Mouse (Mus musculus) intestine, postnatal 0 days (tissue): Measurements from ENCODE around the gene Abhd4. TPM values are rescaled to one million over a fixed set of nuclear protein-coding genes. Genes with fewer than 3 reads are reported as not detected.

Experiments used
- ATAC-seq: fragments of 200-750 bp; cut with Nextera tagmentation; 2 replicates; pipeline ENCODE4 v1.8.0; 2017; ENCODE audit warnings: mild to moderate bottlenecking, moderate TSS enrichment, moderate library complexity
- H3K27ac ChIP-seq: fragments of 300-500 bp; sonication (generic); 2 replicates; pipeline ENCODE4 v1.5.1; 2014; ENCODE audit warnings: mild to moderate bottlenecking, low read depth, low read length, moderate library complexity
- H3K27me3 ChIP-seq: fragments of 300-500 bp; sonication (generic); replicated peaks from 2 replicates; pipeline ENCODE4 v1.6.1; 2014; ENCODE audit warnings: low read length, mixed read lengths; ENCODE audit not compliant: control insufficient read depth, insufficient read depth
- H3K36me3 ChIP-seq: fragments of 300-500 bp; sonication (generic); 2 replicates; pipeline ENCODE4 v1.6.1; 2014; ENCODE audit warnings: mild to moderate bottlenecking, moderate library complexity; ENCODE audit not compliant: control insufficient read depth, insufficient read depth
- H3K4me1 ChIP-seq: fragments of 300-500 bp; sonication (generic); replicated peaks from 2 replicates; pipeline ENCODE4 v1.6.1; 2014; ENCODE audit warnings: antibody characterized with exemption, low read length, mixed read lengths; ENCODE audit not compliant: control insufficient read depth, insufficient read depth
- H3K4me2 ChIP-seq: fragments of 300-500 bp; sonication (generic); replicated peaks from 2 replicates; pipeline ENCODE4 v1.6.1; 2014; ENCODE audit warnings: low read depth, mild to moderate bottlenecking, moderate library complexity
- H3K4me3 ChIP-seq: fragments of 300-500 bp; sonication (generic); 2 replicates; pipeline ENCODE4 v1.5.1; 2014; ENCODE audit warnings: low read depth, low read length
- H3K9ac ChIP-seq: fragments of 300-500 bp; sonication (generic); 2 replicates; pipeline ENCODE4 v1.6.1; 2014; ENCODE audit warnings: mild to moderate bottlenecking, low read depth, low read length
- H3K9me3 ChIP-seq: fragments of 300-500 bp; sonication (generic); 2 replicates; pipeline ENCODE4 v1.6.1; 2016; ENCODE audit warnings: mixed run types; ENCODE audit not compliant: control insufficient read depth
- CTCF ChIP-seq: sonication (generic); IDR thresholded peaks from 2 replicates; pipeline ENCODE4 v1.5.1; 2016; ENCODE audit warnings: low read depth, mild to moderate bottlenecking, control low read depth, antibody characterized with exemption, moderate library complexity
- WGBS: fragments of 180-500 bp; shearing (Covaris S2); extraction: QIAGEN DNeasy Blood & Tissue Kit; methylation state at CpG from one replicate; pipeline ENCODE4 v1.1.7; 2014; 5-methylcytosine and 5-hydroxymethylcytosine counted together
- polyA plus RNA-seq: library from polyadenylated mRNA; unstranded; fragments of >200 nt; fragmentation: Nextera tagmentation; extraction: Ambion mirVana; gene quantifications from 2 replicates; pipeline ENCODE4 v1.2.1, GENCODE M21; 2015

Abhd4 gene
- polyA plus RNA-seq, 1 experiment from 2014 or later = 38.3 TPM

DNA sequence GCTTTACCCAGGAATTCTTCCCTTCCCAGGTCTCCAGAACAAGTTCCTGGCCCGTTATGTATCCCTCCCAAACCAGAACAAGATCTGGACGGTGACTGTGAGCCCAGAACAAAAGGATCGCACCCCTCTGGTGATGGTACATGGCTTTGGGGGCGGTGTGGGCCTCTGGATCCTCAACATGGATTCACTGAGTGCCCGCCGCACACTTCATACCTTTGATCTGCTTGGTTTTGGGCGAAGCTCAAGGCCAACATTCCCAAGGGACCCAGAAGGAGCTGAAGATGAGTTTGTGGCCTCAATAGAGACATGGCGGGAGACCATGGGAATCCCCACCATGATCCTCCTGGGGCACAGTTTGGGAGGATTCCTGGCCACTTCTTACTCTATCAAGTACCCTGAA lies 8.6 kb downstream of the Abhd4 start:
- ATAC-seq = no peak
- Histone ChIP-seq H3K36me3 (peaks cover 45% of the 10 kb centered on the region), H3K9ac (no peak overlapping the region), H3K4me1 (no peaks in the 10 kb centered on the region), H3K27ac (no peak overlapping the region), H3K27me3 (no peaks in the 10 kb centered on the region), H3K4me2 (no peak overlapping the region), H3K4me3 (no peak overlapping the region), H3K9me3 (no peaks in the 10 kb centered on the region)
- WGBS = 94% methylated on average over 8 of the region's 8 CpGs
- TF ChIP-seq CTCF = no peak

DNA sequence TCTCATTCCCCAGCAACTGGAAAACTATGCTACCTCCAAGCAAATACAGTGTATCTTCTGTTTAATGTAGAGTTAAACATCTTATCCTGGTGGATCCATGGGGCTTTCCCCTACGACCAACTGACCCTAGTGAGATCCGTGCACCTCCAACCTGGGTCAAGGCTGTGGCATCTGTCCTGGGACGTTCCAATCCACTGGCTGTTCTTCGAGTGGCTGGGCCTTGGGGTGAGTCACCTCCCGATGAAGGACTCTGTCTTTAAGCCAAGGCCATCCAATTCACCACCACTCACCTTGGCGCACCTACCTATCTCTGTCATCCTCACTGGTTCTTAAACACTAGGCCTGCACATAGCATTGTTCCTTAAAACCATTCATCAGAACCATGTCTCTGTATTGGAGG lies 9.1 kb downstream of the Abhd4 start:
- WGBS = 86% methylated on average over 6 of the region's 6 CpGs
- no peak overlapping the region for H3K4me3 ChIP-seq
- H3K4me2 ChIP-seq = no peak overlapping the region
- H3K4me1 ChIP-seq = no peaks in the 10 kb centered on the region
- H3K27me3 ChIP-seq = no peaks in the 10 kb centered on the region
- H3K9me3 ChIP-seq = no peaks in the 10 kb centered on the region
- H3K9ac ChIP-seq = no peak overlapping the region
- TF ChIP-seq CTCF = no peak
- peaks cover 50% of the 10 kb centered on the region for H3K36me3 ChIP-seq
- no peak overlapping the region for H3K27ac ChIP-seq
- ATAC-seq = no peak

DNA sequence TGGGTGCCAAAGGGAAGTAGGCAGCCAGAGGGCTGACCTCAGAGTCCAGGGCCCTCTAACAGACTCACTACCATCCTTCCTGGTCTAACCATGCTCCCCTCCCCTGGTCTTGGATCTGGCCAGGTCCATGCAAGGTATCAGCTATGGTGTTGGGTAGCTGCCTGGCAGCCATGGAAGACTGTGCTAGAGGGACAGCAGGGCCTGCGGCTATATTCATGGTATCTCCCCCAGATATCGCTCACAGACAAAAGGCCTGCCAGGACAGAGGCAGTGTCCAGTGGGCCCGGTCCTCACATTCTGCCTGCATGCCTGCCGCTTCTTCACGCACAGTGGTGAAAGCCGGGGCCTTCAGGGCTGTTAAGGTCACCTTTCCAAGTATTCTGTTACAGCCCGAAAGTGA lies 10.2 kb downstream of the Abhd4 start:
- H3K27me3 ChIP-seq = no peaks in the 10 kb centered on the region
- peaks cover 58% of the 10 kb centered on the region for H3K36me3 ChIP-seq
- no peak for ATAC-seq
- H3K9me3 ChIP-seq = no peaks in the 10 kb centered on the region
- WGBS = 95% methylated on average over 7 of the region's 7 CpGs
- H3K4me2 ChIP-seq = no peak overlapping the region
- H3K4me3 ChIP-seq = no peak overlapping the region
- no peak for TF ChIP-seq CTCF
- no peaks in the 10 kb centered on the region for H3K4me1 ChIP-seq
- H3K27ac ChIP-seq = no peak overlapping the region
- no peak overlapping the region for H3K9ac ChIP-seq

DNA sequence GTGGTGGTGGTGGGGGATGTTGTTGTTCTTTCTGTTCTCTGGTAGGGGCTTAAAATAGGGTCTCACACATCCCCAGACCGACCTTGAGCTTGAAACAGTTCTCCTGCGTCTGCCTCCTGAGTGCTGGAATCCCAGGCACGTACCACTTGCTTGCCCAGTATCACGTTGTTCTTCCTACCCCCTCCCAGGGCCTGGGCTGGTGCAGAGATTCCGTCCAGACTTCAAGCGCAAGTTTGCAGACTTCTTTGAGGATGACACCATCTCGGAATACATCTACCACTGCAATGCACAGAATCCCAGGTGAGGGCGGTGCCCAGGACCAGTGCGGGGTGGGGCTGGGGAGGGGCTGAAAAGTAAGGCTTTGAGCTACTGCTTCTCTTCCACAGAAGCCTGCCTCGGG lies 11.1 kb downstream of the Abhd4 start:
- no peak overlapping the region for H3K4me3 ChIP-seq
- H3K36me3 ChIP-seq = peaks cover 58% of the 10 kb centered on the region
- no peaks in the 10 kb centered on the region for H3K9me3 ChIP-seq
- H3K4me2 ChIP-seq = no peak overlapping the region
- H3K27ac ChIP-seq = no peak overlapping the region
- TF ChIP-seq CTCF = no peak
- 66% methylated on average over 10 of the region's 10 CpGs for WGBS
- no peaks in the 10 kb centered on the region for H3K27me3 ChIP-seq
- H3K9ac ChIP-seq = no peak overlapping the region
- H3K4me1 ChIP-seq = no peaks in the 10 kb centered on the region
- no peak for ATAC-seq

- H3K27ac ChIP-seq = no peak overlapping the region
- WGBS = 83% methylated on average over 6 of the region's 6 CpGs
- no peak for TF ChIP-seq CTCF
- H3K4me2 ChIP-seq = no peak overlapping the region
- peaks cover 58% of the 10 kb centered on the region for H3K36me3 ChIP-seq
- no peaks in the 10 kb centered on the region for H3K27me3 ChIP-seq
- no peaks in the 10 kb centered on the region for H3K9me3 ChIP-seq
- no peak for ATAC-seq
- no peak overlapping the region for H3K9ac ChIP-seq
- H3K4me1 ChIP-seq = no peaks in the 10 kb centered on the region
- no peak overlapping the region for H3K4me3 ChIP-seq
Measured at GRCm38 (mm10) chr14:54265951-54266350, 12.0 kb downstream of the Abhd4 start.

DNA sequence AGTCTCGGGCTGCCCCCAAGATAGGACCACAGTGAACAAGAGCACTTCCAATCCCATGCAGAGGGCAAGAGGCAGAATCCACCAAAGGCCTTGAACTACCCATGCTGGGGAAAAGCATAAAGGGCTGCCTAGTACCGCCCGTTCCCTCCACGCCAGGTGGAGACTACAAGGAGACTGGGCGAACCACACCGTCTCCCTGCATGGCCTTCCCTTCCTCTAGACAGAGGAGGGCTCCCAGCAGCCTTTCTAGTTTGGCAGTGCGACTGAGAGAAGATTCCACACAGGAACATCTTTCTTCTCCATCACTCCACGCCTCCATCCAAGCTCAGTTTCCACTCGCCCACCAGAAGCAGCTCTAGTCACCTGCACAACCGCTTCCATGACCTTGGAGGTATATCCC lies 14.0 kb downstream of the Abhd4 start:
- ATAC-seq = no peak
- Histone ChIP-seq H3K9me3 (no peaks in the 10 kb centered on the region), H3K27ac (no peak overlapping the region), H3K36me3 (peaks cover 51% of the 10 kb centered on the region), H3K4me2 (no peak overlapping the region), H3K4me1 (no peaks in the 10 kb centered on the region), H3K4me3 (no peak overlapping the region), H3K9ac (no peak overlapping the region), H3K27me3 (no peaks in the 10 kb centered on the region)
- 90% methylated on average over 10 of the region's 10 CpGs for WGBS
- no peak for TF ChIP-seq CTCF

DNA sequence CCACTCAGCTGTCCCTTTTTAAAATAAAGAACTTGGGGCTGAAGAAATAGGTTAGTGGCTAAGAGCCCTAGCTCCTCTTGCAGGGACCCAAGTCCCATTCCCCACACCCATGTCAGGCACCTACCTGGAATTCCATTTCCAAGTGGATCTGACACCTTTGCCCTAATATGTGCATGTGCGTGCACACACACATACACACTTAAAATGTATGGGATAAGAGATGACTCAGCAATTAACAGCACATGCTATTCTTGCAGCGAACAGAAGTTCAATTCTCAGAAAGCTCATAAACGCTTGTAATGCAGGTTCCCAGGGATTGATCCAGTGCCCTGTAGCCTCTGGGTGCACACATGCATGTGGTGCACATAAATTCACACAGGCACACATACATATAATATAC lies 15.6 kb downstream of the Abhd4 start:
- TF ChIP-seq CTCF = no peak
- WGBS = 94% methylated on average over 3 of the region's 3 CpGs
- H3K4me1 ChIP-seq = no peaks in the 10 kb centered on the region
- peaks cover 38% of the 10 kb centered on the region for H3K36me3 ChIP-seq
- H3K4me2 ChIP-seq = no peak overlapping the region
- H3K9me3 ChIP-seq = no peaks in the 10 kb centered on the region
- no peak overlapping the region for H3K9ac ChIP-seq
- no peaks in the 10 kb centered on the region for H3K27me3 ChIP-seq
- H3K4me3 ChIP-seq = no peak overlapping the region
- no peak for ATAC-seq
- no peak overlapping the region for H3K27ac ChIP-seq
